Comparison of ENCODE assay signal across 11 mouse cellular contexts in the genomic region with DNA sequence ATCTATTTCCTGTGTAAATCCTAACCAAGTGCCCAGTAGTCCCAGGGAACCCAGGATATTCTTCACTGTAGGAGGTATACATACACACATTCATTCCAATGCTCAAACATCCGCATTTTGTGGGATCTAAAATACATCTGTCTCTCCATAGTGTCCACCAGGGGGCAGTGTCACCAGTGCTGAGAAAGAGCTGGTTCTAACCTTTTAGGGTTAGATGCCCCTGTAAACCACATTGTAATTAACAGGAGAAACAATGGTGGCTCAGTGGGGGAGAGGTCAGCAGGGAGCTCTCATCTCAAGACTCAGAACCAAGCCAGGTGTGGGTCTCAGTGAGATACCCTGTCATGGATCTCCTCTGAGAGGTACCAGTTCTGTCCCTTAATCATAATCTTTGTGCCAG. TPM values are rescaled to one million over a fixed set of nuclear protein-coding genes. Genes with fewer than 3 reads are reported as not detected.
DNase-seq lines count a peak whose midpoint lies in the region; ATAC-seq lines count a peak whose summit lies in the region.
"Had no signal": no experiment of that assay in that cellular context is flagged by ENCODE, and none has a peak within 500 bp of the region (broad histone marks: within the 10 kb centered on the region; RNA-seq: fewer than 3 reads in every experiment).

No protein-coding gene starts in this region.

- H3K4me1 ChIP-seq in hindbrain, embryonic 10.5 days (replicated peaks): 0 out of 2 replicates have a peak, but pooled peaks cover 5% of the 10 kb centered on the region
- H3K4me1 ChIP-seq in hindbrain, embryonic 12.5 days: no peaks in the 10 kb centered on the region

- H3K27me3 ChIP-seq in hindbrain, embryonic 10.5 days (ENCODE audit: insufficient read depth, poor library complexity, severe bottlenecking): no peaks in the 10 kb centered on the region
- no peaks in the 10 kb centered on the region for H3K27me3 ChIP-seq in hindbrain, embryonic 12.5 days

- peaks cover 55% of the 10 kb centered on the region for H3K36me3 ChIP-seq in hindbrain, embryonic 10.5 days
- H3K36me3 ChIP-seq in hindbrain, embryonic 12.5 days: peaks cover 49% of the 10 kb centered on the region

- 59% methylated on average over 1 of the region's 1 CpGs for WGBS in hindbrain, embryonic 10.5 days
- 47% methylated on average over 1 of the region's 1 CpGs for WGBS in hindbrain, embryonic 12.5 days

- H3K4me3 ChIP-seq in hindbrain, embryonic 10.5 days: no peak overlapping the region
- no peak overlapping the region for H3K4me3 ChIP-seq in hindbrain, embryonic 12.5 days

- DNase-seq in hindbrain, embryonic 10.5 days (ENCODE audit: low spot score): peak; percentile 35
- DNase-seq in thymus, postnatal 0 days (ENCODE audit: low spot score): peak; percentile 48
- no peak for DNase-seq in thymus, adult 18-20 months
- DNase-seq in layer of hippocampus, adult 18-20 months (ENCODE audit: low spot score in 2 of 2): no peak
- DNase-seq in gastrocnemius, postnatal 10 days: no peak
- no peak for DNase-seq in spleen, adult 18-20 months

- H3K27ac ChIP-seq in hindbrain, embryonic 10.5 days: no peak overlapping the region
- H3K27ac ChIP-seq in hindbrain, embryonic 12.5 days: no peak overlapping the region

- H3K9ac ChIP-seq in hindbrain, embryonic 12.5 days: no peak overlapping the region

- no peaks in the 10 kb centered on the region for H3K9me3 ChIP-seq in hindbrain, embryonic 10.5 days
- no peaks in the 10 kb centered on the region for H3K9me3 ChIP-seq in hindbrain, embryonic 12.5 days (replicated peaks)

- no peak overlapping the region for H3K4me2 ChIP-seq in hindbrain, embryonic 12.5 days (replicated peaks)

- no peak for ATAC-seq in hindbrain, embryonic 12.5 days (ENCODE audit: low FRiP score)
- ATAC-seq in inflammation-experienced regulatory T-cells, adult 6 months: peak; percentile 27

RNA-seq across cellular contexts. Expression of gene BC051665, which starts 39.9 kb away (rescaled TPM):
- not detected in 2 replicates for polyA plus RNA-seq in hindbrain, embryonic 10.5 days (2016; fragmentation: Nextera tagmentation; extraction: Ambion mirVana)
- polyA plus RNA-seq in hindbrain, embryonic 12.5 days (2016; fragmentation: Nextera tagmentation; extraction: Ambion mirVana): not detected in 2 replicates
- polyA plus RNA-seq in thymus, postnatal 0 days (2015; fragmentation: Nextera tagmentation; extraction: Ambion mirVana): not detected in 2 replicates
- not detected for polyA plus RNA-seq in inflammation-experienced regulatory T-cells, adult 6 months (2017; shearing (Covaris generic))
- not detected for total RNA-seq in layer of hippocampus, adult 18-20 months (2021)
- not detected for total RNA-seq in gastrocnemius, postnatal 10 days (2021)
- polyA plus RNA-seq: gonadal fat pad, adult 2 months; lung, embryonic 16.5 days; stomach, embryonic 14.5 days had no signal

RNA-seq across cellular contexts. Expression of gene Ctsll3, which starts 56.4 kb away (rescaled TPM):
- not detected in 2 replicates for polyA plus RNA-seq in hindbrain, embryonic 10.5 days (2016; fragmentation: Nextera tagmentation; extraction: Ambion mirVana)
- not detected in 2 replicates for polyA plus RNA-seq in hindbrain, embryonic 12.5 days (2016; fragmentation: Nextera tagmentation; extraction: Ambion mirVana)
- polyA plus RNA-seq in thymus, postnatal 0 days (2015; fragmentation: Nextera tagmentation; extraction: Ambion mirVana): not detected in 2 replicates
- polyA plus RNA-seq in inflammation-experienced regulatory T-cells, adult 6 months (2017; shearing (Covaris generic)): not detected
- total RNA-seq in layer of hippocampus, adult 18-20 months (2021): not detected
- total RNA-seq in gastrocnemius, postnatal 10 days (2021): not detected
- polyA plus RNA-seq: gonadal fat pad, adult 2 months; lung, embryonic 16.5 days; stomach, embryonic 14.5 days had no signal

Comparison
In these comparisons a context has a peak if more than half of its experiments do, and no peak if none do; other contexts are left out.
1. DNase-seq: peak in hindbrain, embryonic 10.5 days (single experiment) and thymus, postnatal 0 days (single experiment); none in thymus, adult 18-20 months (0 of 2), layer of hippocampus, adult 18-20 months (0 of 2), gastrocnemius, postnatal 10 days (single experiment) and spleen, adult 18-20 months (0 of 2).